Mouse (Mus musculus) forelimb bud, embryonic 11.5 days (tissue): ENCODE results near the gene Pcnx3.
"Not testable (repeated sequence)": the region's sequence is repeated elsewhere in the genome, so short reads cannot be mapped to it uniquely, and the experiment has no call there.

Source experiments
- DNase-seq: peaks from one replicate; pipeline ENCODE4 v3.0.0-alpha.2; 2012; ENCODE audit warnings: low read depth, low spot score

The Pcnx3 gene

GRCm38 (mm10) chr19:5713255-5713654 is 24.5 kb upstream of the Pcnx3 start:
- DNase-seq = no peak

GRCm38 (mm10) chr19:5711907-5712460 is 23.3 kb upstream of the Pcnx3 start:
- no peak for DNase-seq

- DNase-seq = peak; percentile 63
Measured at GRCm38 (mm10) chr19:5711218-5711617, 22.5 kb upstream of the Pcnx3 start.

- no peak for DNase-seq
Measured at GRCm38 (mm10) chr19:5710581-5710980, 21.9 kb upstream of the Pcnx3 start.

- DNase-seq = no peak
Measured at GRCm38 (mm10) chr19:5710068-5710467, 21.4 kb upstream of the Pcnx3 start.

GRCm38 (mm10) chr19:5704801-5705571 is 16.3 kb upstream of the Pcnx3 start:
- DNase-seq = no peak

DNA sequence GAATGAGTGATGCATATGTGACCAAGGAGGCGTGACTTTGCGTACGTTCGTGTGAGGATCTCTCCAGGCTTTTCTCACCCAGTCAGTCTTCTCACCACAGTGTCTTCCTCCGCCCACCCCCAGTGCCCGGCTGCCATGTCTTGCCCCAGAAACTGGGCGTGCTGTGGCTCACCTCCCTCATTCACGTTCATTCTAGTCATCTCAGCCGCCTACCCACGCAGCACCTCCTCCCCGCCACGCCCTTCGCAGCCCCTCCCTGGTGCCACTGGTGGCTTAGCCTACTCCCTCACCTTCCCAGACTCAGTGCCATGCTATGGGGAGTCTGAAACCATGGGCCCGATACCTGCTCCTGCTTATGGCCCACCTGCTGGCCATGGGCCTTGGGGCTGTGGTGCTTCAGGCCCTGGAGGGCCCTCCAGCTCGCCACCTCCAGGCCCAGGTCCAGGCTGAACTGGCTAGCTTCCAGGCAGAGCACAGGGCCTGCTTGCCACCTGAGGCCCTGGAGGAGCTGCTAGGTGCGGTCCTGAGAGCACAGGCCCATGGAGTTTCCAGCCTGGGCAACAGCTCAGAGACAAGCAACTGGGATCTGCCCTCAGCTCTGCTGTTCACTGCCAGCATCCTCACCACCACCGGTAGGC is 15.6 kb upstream of the Pcnx3 start, which contains the start of gene Kcnk7:
Gene Kcnk7, plus strand, starts transcription at position 205 of the 638 bp plus-strand sequence.
- no peak for DNase-seq

GRCm38 (mm10) chr19:5695849-5696462 is 7.2 kb upstream of the Pcnx3 start:
- peak; percentile 31 for DNase-seq

- no peak for DNase-seq
Measured at GRCm38 (mm10) chr19:5693801-5694200, 5.1 kb upstream of the Pcnx3 start.

DNA sequence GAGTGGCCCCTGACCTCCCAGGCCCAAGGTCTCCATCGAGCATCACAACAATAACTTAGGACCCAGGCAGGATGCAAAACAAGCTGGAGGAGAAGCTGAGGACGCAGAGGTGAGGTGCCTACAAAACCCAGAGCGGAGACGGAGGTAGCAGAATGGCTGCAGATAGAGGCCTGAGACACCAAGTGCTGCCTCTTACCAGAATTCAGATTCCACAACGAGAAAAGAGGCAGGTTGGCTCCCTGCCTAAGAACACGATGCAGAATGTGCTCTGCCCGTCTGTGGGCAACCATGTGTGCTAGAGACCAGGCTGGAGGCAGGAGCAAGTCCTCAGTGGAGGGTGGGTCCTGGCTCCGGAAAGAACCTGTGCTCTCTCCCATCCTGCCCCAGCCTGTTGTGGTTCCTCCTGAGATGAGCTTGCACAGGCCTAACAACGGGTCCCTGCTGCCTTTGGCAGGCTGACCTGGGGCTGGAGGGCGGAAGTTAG is 4.2 kb upstream of the Pcnx3 start:
- no peak for DNase-seq

DNA sequence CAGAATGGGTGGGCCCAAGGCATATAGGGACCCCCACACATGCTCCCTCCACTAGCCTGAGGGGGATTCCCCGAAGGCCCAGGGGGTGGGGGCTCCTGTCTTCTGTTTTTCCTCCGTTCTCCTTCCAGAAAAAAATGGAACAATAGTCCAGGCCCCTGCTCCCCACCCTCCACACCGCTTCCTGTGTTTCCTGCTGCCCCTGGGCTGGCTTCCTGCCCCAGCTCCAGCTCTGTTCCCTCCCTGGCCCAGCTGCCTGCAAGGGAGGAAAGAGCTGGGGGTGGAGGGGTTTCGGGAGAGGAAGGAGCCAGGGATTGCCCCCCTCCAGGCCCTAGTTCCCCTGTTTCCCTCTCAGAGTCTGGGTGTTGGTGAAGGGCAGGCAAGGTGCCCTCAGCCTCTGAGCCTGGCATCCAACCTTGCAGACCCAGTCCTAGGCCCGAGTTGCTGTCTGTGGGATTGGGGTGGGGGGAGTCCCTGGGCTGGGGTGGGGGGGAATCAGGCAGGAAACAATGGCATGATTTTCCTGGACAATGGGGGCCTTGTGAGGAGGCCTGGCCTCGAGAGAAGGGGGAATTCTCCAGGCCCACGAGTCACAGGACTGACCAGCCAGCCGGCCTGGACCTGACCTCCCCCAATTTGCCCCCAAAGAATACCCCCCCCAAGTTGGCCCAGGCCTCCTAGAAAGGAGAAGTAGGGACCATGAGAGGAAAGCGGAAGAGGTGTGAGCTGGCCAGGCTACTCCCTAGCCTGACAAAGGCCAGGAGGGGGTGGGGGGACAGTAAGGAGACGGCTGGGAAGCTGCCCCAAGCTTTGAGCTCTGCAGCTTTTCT is 3.6 kb upstream of the Pcnx3 start:
- DNase-seq = no peak

GRCm38 (mm10) chr19:5691601-5692000 is 2.9 kb upstream of the Pcnx3 start:
- DNase-seq = no peak

GRCm38 (mm10) chr19:5690343-5690735 is 1.6 kb upstream of the Pcnx3 start:
- no peak for DNase-seq

GRCm38 (mm10) chr19:5689565-5690342 is 1.0 kb upstream of the Pcnx3 start:
- DNase-seq = peak; percentile 77

DNA sequence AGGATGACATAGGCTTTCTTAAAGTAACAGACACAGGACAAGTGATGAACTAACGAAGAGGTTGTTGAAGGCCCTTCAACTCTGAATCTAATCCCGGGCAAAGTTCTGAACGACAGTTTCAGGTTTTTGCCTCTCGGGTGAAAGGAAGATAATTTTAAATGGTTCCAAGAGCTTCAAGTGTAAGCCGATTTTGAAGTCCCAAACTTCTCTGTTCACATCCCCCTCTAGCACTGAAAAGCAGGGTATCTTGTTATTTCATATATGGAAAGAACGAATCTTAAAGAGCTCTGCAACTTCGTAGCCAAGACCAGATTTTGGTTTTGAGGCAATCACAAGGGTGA is 350 bp upstream of the Pcnx3 start:
- no peak for DNase-seq

DNA sequence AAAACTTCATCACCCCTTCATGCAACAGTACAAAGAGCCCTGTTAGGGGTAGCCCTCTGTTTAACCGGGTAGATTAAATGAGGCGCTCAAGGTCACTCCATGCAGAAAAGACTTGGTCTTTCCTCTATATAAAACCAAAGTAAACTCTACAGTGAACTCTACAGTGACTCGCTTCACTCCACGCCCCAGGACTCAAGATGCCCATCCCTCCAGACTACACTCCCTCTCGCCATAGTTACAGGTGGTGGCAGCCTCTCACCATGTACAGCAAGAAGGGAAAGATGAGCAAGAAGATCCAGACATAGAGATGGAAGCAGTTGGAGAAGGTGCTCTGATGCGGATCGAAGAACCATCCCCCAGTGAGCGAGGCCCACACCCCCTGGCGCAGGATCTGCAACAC is 970 bp downstream of the Pcnx3 start:
- no peak for DNase-seq

GRCm38 (mm10) chr19:5686954-5687353 is 1.8 kb downstream of the Pcnx3 start:
- DNase-seq = not testable (repeated sequence)

DNA sequence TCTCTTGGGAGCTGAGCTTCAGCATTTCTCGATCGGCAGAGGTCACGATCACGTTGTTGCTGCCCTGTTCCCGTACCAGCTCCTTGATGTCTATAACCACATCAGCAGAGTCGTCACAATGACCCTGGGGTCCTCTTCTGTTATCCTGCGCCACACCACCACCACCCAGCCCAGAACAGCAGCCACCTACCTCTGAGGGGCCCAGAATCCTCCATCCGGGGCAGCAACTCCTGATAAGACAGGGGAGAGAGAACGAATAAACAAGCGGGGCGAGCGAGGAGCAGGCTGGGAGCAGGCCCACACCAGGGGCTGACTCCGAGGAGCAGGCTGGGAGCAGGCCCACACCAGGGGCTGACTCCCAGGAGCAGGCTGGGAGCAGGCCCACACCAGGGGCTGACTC is 2.3 kb downstream of the Pcnx3 start:
- DNase-seq = no peak

DNA sequence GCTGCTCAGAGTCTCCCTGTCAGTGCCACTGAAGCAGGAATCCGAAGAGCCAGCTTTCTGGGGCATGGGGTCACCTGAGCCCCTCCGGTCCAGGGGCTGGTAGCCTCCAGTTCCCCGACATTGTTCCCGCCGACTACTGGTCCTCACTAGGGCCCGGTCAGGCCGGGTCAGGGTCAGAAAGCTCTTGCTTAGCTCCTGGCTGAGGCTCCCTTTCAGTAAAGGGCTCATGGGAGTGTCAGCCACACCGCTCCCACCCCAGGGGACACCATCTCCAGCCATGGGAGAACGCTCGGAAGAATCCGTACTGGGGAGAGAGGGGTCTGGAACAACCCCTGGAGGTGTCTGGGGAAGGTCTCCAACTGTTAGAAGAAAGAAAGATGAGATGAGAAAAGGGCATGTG is 2.8 kb downstream of the Pcnx3 start:
- no peak for DNase-seq

- no peak for DNase-seq
Measured at GRCm38 (mm10) chr19:5685431-5685830, 3.3 kb downstream of the Pcnx3 start.

DNA sequence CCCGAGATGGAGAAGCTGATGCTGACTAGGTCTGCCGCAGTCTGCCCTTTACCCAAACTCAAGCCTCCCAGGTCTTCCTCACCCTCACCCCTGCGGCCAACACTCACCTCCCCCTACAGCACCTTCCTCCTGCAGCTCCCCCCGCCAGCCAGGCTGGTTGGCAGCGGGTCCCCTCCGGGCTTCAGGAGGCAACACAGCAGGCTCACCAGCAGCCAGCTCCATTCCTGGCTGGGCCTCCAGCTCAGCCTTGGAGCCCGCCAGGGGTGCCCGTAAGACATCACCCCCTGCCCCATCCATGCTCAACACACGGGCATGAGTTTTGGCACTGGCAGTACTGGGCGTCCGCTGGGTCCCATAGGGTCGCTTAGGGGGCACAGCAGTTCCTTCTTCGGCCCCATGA is 3.7 kb downstream of the Pcnx3 start:
- no peak for DNase-seq
